Mouse (Mus musculus) urinary bladder, postnatal 4 days (tissue): ENCODE data around the gene Surf6.
"Not testable (repeated sequence)": the region's sequence is repeated elsewhere in the genome, so short reads cannot be mapped to it uniquely, and the experiment has no call there.

Experiments used
- DNase-seq, 2 experiments: peaks; one replicate each; pipeline ENCODE4 v3.0.0; 2021 to 2022; ENCODE audit warnings: low spot score in 2 of 2

The Surf6 gene

DNA sequence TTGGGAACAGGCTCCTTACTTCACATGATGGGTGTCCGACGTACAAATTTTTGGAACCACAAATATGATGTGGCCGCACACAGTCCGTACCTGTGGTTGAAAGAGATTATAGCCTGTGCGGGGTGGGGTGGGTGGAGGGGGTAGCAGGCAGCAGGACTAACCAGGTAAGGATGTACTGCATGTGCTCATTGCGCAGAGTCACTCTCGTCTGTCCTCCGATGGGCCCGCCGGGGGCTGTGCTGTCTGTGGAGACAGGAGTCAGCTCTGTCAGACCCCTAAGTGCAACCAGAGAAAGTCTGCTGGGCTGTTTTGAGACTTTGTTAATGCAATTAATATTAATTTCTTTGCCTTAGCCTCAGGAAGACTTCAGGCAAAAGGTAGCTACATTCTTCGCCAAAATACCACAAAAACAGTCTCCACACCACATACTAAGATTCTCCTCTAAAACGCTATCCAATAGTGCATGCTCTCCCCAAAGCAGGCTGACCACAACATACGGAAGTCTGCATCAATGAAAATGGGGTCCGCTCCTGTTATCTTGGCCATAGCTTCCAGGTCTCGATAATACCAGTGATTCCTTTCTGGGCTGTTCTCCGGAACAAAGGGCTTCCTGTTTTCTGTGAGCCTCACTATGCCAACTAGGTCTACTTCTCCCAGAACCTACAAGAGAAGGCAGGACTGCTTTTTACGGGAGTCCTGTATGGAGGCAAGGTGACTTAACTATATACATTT is 10.9 kb upstream of the Surf6 start:
- no peak for DNase-seq

- DNase-seq, result no peak
These were observed 9.6 kb upstream of the Surf6 start for GRCm38 (mm10) chr2:26912253-26912770.

- no peak for DNase-seq
These were observed 8.5 kb upstream of the Surf6 start for GRCm38 (mm10) chr2:26910994-26911765.

GRCm38 (mm10) chr2:26910124-26910993 is 7.7 kb upstream of the Surf6 start, which contains the start of the genes Med22 and Rpl7a:
Med22 (minus strand) TSS chr2:26910677.
Rpl7a (plus strand) TSS chr2:26910764.
- peak; percentile 99 to 100 for DNase-seq

DNA sequence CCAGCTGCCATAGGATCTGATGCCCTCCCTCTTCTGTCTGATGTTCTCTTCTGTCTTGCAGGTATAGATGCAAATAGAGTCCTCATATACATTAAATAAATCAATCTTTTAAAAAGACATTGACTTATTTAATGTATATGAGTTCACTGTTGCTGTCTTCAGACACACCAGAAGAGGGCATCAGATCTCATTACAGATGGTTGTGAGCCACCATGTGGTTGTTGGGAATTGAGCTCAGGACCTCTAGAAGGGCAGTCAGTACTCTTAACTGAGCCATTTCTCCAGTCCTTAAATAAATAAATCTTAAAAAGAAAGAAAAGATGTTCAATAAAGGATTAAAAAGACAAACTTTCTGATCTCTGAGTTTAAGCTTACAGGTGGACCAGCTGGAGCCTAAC is 6.7 kb upstream of the Surf6 start:
- DNase-seq, result no peak

- no peak for DNase-seq
These were observed 6.2 kb upstream of the Surf6 start for GRCm38 (mm10) chr2:26908710-26909386.

GRCm38 (mm10) chr2:26907109-26907508 is 4.4 kb upstream of the Surf6 start:
- peak in 1 of 2 experiments; percentile 38 for DNase-seq

GRCm38 (mm10) chr2:26906431-26906830 is 3.8 kb upstream of the Surf6 start:
- no peak for DNase-seq

DNA sequence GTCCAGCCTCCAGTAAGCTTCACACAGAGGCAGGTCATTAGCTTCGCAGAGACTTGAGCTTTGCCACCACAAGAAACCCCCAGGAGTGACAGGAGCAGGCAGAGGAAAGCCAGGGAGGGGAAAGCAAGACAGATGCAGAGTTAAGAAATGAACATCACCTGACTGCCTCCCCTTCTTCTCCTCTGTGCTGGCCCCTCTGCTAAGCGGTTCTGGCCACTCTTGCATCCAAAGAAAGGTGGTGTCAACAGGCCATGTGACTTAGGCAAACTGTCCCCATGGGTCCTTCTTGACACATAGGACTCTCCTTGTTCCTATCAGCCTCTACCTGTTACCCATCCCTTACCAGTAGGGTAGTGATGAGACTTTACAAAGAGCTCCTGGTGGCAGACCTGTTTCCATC is 3.3 kb upstream of the Surf6 start:
- DNase-seq, result no peak

DNA sequence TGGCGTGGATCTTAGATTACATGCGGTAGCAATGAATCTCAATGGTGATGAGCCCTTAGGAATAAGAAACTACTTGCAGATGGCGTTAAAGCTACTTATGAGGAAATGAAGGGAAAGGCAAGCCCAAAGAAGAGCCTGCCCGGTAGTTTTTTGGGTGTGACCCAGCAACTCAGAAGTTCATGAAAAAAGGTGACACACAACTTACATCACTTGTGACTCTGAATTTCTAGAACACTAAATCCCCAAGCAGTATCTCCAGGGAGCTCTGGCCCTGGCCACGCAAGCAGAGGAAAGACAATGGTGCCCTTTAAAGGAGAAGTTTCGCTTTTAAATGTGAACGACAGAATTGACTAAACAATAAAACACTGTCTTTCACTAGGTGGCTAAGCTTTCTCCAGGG is 632 bp upstream of the Surf6 start:
- DNase-seq, result no peak

DNA sequence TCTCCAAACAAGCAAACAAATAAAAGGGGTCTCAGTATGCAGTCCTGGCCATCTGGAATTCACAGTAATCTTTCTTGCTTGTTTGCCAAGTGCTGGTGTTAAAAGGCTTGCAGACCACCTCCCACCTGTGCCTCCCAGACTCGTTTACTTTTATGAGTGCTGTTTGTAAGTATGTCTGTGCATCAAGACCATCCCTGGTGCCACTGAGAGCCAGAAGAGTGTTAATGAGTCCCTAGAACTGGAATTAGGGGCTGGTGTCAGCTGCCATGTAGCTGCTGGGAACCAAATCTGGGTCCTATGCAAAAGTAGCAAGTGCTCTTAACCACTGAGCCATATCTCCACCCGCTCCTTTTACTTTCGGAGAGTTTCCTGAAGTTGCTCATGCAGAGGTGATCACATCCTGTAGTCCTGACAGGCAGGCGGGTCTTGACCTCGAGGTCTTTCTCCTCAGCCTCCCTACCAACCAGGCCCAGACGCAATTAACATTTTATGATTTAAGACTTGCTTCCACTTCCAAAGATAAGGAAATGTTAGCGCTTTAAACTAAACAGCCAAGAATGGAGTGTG is 762 bp downstream of the Surf6 start:
- DNase-seq, result no peak

GRCm38 (mm10) chr2:26900731-26901130 is 1.9 kb downstream of the Surf6 start:
- DNase-seq, result no peak

DNA sequence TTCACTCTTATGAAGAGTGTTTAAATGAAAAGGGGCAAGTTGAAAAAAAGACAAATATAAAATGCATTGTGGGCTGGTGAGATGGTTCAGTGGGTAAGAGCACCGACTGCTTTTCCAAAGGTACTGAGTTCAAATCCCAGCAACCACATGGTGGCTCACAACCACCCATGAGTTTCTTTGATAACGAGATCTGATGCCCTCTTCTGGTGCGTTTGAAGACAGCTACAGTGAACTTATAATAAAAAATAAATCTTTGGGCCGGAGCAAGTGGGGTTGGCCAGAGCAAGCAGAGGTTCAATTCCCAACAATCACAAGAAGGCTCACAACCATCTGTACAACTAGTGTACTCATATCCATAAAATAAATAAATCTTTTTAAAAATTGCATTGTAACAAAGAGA is 6.8 kb downstream of the Surf6 start:
- DNase-seq, result no peak

DNA sequence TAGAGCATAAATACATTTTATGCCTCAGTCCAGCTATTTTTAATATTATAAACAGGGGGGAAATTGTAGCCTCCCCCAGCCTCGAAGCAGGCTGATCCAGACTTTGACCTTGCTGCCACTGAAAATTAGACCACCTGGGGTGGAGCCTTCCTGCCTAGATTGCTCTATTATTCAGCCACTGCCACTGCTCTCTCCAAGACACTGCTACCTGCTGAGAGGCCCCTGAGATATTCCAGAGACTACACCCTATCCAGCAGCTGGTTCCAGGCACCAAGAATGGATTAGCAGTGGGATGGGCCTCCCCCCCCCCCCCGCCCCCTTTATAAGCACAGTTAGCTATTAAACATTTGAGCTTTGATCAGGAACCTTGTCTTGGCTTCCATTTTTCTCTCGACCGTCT is 16.5 kb downstream of the Surf6 start:
- not testable (repeated sequence) for DNase-seq

DNA sequence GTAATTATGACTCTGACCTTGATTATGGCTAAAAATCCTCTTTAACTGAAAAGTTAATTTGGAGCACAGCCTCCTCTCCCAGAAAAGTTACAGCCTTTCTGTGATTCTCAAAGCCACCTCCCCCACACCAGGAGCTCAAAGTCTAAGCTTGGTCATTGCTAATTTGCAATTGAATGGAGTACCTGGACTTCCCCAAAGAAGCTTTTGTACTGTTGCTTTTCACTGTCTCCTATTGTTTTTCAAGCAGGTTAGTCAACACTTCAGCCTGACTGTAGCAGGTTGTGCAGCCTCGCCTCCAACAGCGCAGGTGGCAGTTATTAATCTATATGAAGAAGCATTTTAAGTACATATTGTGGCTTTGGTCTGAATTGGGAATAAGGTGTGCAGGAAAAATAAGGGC is 17.1 kb downstream of the Surf6 start:
- DNase-seq, result not testable (repeated sequence)

DNA sequence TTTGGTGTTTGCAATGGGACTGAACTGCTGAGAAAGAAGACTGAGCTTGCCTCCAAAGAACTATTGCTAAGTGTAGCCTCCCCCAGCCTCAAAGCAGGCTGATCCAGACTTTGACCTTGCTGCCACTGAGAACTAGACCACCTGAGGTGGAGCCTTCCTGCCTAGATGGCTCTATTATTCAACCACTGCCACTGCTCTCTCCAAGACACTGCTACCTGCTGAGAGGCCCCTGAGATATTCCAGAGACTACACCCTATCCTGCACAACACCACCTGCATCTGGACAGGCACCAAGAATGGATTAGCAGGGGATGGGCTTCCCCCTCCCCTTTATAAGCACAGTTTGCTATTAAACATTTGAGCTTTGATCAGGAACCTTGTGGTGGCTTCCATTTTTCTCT is 24.1 kb downstream of the Surf6 start:
- DNase-seq, result no peak

DNA sequence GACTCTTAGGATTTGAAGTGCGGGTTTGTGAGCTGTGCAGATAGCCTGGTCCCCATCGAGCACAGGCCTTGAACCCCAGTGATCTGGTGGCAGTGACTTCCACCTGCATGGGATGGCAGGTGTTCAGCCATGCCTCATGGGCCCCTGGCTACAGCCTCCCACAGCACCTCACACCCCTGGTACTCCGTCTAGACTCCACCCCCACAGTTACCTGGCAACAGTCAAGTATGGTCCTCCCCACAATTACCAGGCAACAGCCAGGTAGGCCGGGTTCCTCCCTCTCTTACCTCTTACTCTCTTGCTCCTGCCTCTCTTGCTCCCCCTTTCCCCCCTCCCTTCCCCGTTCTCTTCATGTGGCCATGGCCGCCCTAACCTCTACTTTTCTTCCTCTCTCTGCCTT is 32.0 kb downstream of the Surf6 start:
- DNase-seq, result no peak

DNA sequence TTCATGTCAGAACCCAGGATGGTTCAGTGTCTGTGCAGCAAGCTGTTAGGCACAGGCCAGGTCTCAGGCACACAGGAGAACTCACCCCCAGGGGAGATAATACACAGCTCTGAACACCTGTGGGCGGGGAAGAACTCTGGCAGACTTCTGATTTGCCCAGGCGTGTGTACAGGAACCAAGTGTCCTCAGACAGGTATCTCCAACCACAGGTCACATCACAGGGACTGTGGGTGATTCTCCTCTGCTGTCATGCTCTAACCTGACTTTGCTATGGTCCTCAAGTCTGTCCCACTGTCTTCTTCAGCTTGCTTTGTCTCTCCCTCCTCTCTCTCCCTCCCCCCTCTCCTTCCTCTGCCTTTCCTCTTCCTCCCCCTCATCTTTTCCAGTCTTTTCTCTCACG is 37.8 kb downstream of the Surf6 start, which contains the start of gene Abo:
Gene Abo, minus strand, starts transcription at position 101 of the 400 bp plus-strand sequence.
- no peak for DNase-seq

DNA sequence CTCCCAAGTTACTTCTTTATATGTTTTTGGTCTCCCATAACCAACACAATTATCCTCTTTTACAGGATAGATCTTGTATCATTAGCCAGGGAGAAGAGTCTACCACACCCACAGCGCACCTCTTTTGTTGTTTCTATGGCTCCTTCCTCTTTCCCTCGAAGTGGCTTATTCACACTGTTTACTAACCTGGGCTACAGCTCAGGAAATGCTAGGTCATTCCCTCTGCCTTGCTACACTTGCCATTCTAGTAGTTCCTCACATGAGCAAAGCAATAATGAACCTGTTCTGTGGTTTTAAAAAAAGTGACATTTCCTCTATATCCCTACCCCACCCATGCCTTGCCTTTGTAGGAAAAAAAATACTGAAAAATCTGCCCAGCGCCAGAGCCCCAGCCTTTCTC is 39.8 kb downstream of the Surf6 start:
- no peak for DNase-seq

- DNase-seq, result no peak
These were observed 55.0 kb downstream of the Surf6 start for GRCm38 (mm10) chr2:26847706-26848105.
